Mouse (Mus musculus) spleen, adult 2 months (tissue): ENCODE measurements around the gene Alox5.

Source experiments
- CTCF ChIP-seq: fragments of 200-500 bp; IDR thresholded peaks from 2 replicates; pipeline ENCODE4 v1.5.1; 2011; ENCODE audit warnings: mild to moderate bottlenecking, inconsistent platforms; ENCODE audit not compliant: insufficient read depth, insufficient read length, insufficient replicate concordance; ENCODE audit errors: extremely low read depth
- POLR2A ChIP-seq: fragments of 200-500 bp; IDR thresholded peaks from 2 replicates; pipeline ENCODE4 v1.6.1; 2011; ENCODE audit warnings: low read depth, low read length, inconsistent platforms

DNA sequence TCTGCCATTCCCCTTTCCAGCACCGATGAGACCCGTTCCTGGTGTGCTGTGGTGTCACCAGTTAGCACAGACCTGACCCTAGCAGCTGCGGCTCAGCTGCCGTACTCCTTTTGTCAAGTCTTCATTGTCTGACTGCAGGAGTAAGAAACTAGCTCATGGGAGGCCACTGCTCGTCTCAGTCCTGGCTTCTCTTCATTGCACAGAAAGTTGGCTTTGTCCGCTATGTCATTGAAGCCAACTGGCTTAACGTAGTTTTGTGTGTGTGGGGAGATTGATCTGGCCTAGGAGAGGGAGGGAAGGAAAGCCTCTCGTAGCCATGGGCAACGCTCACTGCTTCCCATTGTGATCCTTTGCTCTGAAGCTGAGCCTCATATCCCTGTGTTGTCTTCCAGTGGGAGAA, 55.7 kb downstream of the Alox5 start:
- no peak for TF ChIP-seq CTCF
- TF ChIP-seq POLR2A, result no peak
